Mouse (Mus musculus) lung, postnatal 0 days (tissue): ENCODE measurements around the gene Fgfr1op. TPM values are rescaled to one million over a fixed set of nuclear protein-coding genes. Genes with fewer than 3 reads are reported as not detected.

ENCODE experiments used
- ATAC-seq: fragments of 200-750 bp; cut with Nextera tagmentation; 2 replicates; pipeline ENCODE4 v1.8.0; 2017; ENCODE audit warnings: moderate library complexity
- DNase-seq: peaks from one replicate; pipeline ENCODE4 v3.0.0-alpha.2; 2016; ENCODE audit warnings: low spot score
- H3K27ac ChIP-seq: fragments of 300-500 bp; sonication (generic); 2 replicates; pipeline ENCODE4 v1.5.1; 2014; ENCODE audit warnings: antibody characterized with exemption, mild to moderate bottlenecking, low read length, mixed read lengths
- H3K27me3 ChIP-seq: fragments of 300-500 bp; sonication (generic); replicated peaks from 2 replicates; pipeline ENCODE4 v1.6.1; 2014; ENCODE audit warnings: low read length, mixed read lengths; ENCODE audit not compliant: insufficient read depth
- H3K36me3 ChIP-seq: fragments of 300-500 bp; sonication (generic); 2 replicates; pipeline ENCODE4 v1.6.1; 2014; ENCODE audit warnings: low read length, mixed read lengths; ENCODE audit not compliant: insufficient read depth
- H3K4me1 ChIP-seq: fragments of 300-500 bp; sonication (generic); 2 replicates; pipeline ENCODE4 v1.6.1; 2014; ENCODE audit warnings: antibody characterized with exemption, low read depth, low read length, mixed read lengths; ENCODE audit not compliant: insufficient read depth
- H3K4me2 ChIP-seq: fragments of 300-500 bp; sonication (generic); replicated peaks from 2 replicates; pipeline ENCODE4 v1.6.1; 2014; ENCODE audit warnings: low read depth, mild to moderate bottlenecking, low read length, moderate library complexity, mixed read lengths
- H3K4me3 ChIP-seq: fragments of 300-500 bp; sonication (generic); 2 replicates; pipeline ENCODE4 v1.5.1; 2014; ENCODE audit warnings: low read depth, low read length
- H3K9ac ChIP-seq: fragments of 300-500 bp; sonication (generic); replicated peaks from 2 replicates; pipeline ENCODE4 v1.6.1; 2014; ENCODE audit warnings: low read depth, mild to moderate bottlenecking
- H3K9me3 ChIP-seq: fragments of 300-500 bp; sonication (generic); 2 replicates; pipeline ENCODE4 v1.6.1; 2016; ENCODE audit warnings: low read length, mixed read lengths
- CTCF ChIP-seq: IDR thresholded peaks from 2 replicates; pipeline ENCODE4 v1.5.1; 2016; ENCODE audit warnings: antibody characterized with exemption, mild to moderate bottlenecking
- EP300 ChIP-seq: IDR thresholded peaks from 2 replicates; pipeline ENCODE4 v1.6.1; 2016; ENCODE audit warnings: antibody characterized with exemption, mild to moderate bottlenecking, control low read depth
- WGBS: fragments of 180-500 bp; shearing (Covaris S2); extraction: QIAGEN DNeasy Blood & Tissue Kit; methylation state at CpG from one replicate; pipeline ENCODE4 v1.1.7; 2014; 5-methylcytosine and 5-hydroxymethylcytosine counted together
- polyA plus RNA-seq: library from polyadenylated mRNA; unstranded; fragments of >200 nt; fragmentation: Nextera tagmentation; extraction: Ambion mirVana; gene quantifications from 2 replicates; pipeline ENCODE4 v1.2.1, GENCODE M21; 2015

The Fgfr1op gene
- polyA plus RNA-seq, 1 experiment from 2014 or later = 17.7 TPM

DNA sequence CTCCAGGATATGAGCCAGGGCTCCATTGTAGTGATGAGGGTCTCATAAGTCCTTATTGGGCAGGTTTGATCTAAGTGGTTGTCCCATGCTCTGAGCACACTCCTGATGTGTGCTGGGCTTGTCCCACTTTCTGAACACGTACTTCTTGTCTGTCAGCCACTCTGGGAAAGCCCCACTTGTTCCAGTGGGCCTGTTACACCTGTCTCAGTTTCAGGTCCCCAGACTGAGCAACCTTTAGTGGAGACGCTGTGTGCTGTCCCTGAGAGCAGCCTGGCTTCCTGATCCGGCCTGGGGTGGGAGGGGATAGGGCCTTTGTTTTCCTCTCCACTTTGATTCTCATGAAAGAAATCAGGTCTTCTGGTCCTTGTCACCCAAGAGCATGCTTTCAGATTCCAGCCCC is 44.9 kb downstream of the Fgfr1op start:
- no peak for DNase-seq
- no peak overlapping the region for H3K9ac ChIP-seq
- WGBS = 38% methylated on average over 3 of the region's 3 CpGs
- H3K27me3 ChIP-seq = no peaks in the 10 kb centered on the region
- H3K9me3 ChIP-seq = no peaks in the 10 kb centered on the region
- no peak overlapping the region for H3K4me2 ChIP-seq
- TF ChIP-seq CTCF = no peak
- no peak for TF ChIP-seq EP300
- no peak for ATAC-seq
- no peak overlapping the region for H3K4me3 ChIP-seq
- H3K36me3 ChIP-seq = no peaks in the 10 kb centered on the region
- H3K4me1 ChIP-seq = no peaks in the 10 kb centered on the region
- no peak overlapping the region for H3K27ac ChIP-seq

DNA sequence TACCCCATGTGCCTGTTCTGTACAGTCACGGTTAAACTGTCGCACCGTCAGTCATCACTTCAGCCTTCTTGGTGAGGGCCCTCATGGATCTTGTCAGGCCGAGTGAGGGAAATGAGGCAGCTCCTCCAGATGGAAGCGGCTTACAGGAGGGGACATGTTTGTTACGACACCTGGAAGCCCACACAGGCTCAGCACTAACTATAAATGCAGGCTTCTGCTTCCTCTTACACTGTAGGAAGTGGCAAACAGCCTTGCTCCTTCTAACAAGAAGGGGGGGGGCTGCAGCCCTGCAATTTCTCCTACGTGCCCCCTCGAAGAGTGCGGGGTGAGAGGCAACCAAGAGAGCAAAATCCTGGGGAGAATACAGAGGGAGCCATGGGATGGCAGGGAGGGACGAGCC is 45.4 kb downstream of the Fgfr1op start:
- ATAC-seq = no peak
- 70% methylated on average over 10 of the region's 10 CpGs for WGBS
- peak; percentile 9 for DNase-seq

DNA sequence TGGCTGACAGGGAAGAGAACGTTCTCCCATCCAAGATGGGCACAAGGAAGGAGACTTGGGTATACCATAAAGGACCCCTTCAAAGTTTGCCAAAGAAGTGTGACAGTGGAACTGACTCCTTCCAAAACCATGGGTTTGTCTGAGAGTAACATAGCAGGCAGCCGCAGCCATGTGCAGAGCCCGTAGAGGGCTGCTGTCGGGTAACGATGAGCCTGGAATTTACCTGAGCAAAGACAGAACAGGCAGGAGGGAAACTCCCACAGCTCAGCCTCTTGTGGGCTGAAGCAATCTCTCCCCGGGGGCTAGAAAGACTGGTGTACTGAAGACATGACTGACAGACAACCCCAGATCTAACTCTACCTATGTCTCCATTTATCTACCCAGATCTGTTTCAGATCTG is 46.1 kb downstream of the Fgfr1op start:
- H3K27ac ChIP-seq = no peak overlapping the region
- DNase-seq = no peak
- no peak for ATAC-seq
- TF ChIP-seq EP300 (no peak), CTCF (no peak)
- H3K36me3 ChIP-seq = no peaks in the 10 kb centered on the region
- H3K4me1 ChIP-seq = no peaks in the 10 kb centered on the region
- H3K4me2 ChIP-seq = no peak overlapping the region
- WGBS = 82% methylated on average over 6 of the region's 6 CpGs
- H3K9me3 ChIP-seq = no peaks in the 10 kb centered on the region
- H3K4me3 ChIP-seq = no peak overlapping the region
- no peak overlapping the region for H3K9ac ChIP-seq
- H3K27me3 ChIP-seq = no peaks in the 10 kb centered on the region

More for the DNA sequence above, 45.4 kb downstream of the Fgfr1op start:
- Histone ChIP-seq H3K4me1 (no peaks in the 10 kb centered on the region), H3K4me2 (no peak overlapping the region), H3K27me3 (no peaks in the 10 kb centered on the region), H3K4me3 (no peak overlapping the region), H3K27ac (no peak overlapping the region), H3K36me3 (no peaks in the 10 kb centered on the region), H3K9me3 (no peaks in the 10 kb centered on the region), H3K9ac (no peak overlapping the region)
- TF ChIP-seq CTCF (no peak), EP300 (no peak)

DNA sequence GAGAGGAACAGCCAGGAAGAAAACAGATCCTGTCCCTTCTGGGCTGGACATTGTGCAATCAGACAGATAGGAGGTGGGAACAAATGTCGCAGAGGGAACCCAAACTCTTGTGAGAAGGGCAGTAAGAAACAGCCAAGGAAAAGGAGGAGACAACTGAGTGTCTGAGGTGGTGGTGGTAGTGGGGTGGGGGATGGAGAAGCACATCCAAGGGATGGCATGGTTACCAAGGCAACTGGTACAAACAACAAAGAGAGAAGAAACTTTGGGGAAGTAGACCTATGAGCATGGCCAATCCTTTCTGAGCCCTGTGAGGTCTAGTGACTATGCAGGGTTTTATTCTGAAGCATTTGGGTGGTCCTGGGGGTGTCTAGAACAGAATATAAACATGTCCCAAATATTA is 49.1 kb downstream of the Fgfr1op start:
- no peaks in the 10 kb centered on the region for H3K36me3 ChIP-seq
- H3K9ac ChIP-seq = no peak overlapping the region
- H3K9me3 ChIP-seq = no peaks in the 10 kb centered on the region
- no peak overlapping the region for H3K27ac ChIP-seq
- TF ChIP-seq CTCF (no peak), EP300 (no peak)
- H3K4me3 ChIP-seq = no peak overlapping the region
- no peaks in the 10 kb centered on the region for H3K27me3 ChIP-seq
- DNase-seq (peak; percentile 12), ATAC-seq (no peak)
- 64% methylated on average over 1 of the region's 1 CpGs for WGBS
- no peaks in the 10 kb centered on the region for H3K4me1 ChIP-seq
- no peak overlapping the region for H3K4me2 ChIP-seq

DNA sequence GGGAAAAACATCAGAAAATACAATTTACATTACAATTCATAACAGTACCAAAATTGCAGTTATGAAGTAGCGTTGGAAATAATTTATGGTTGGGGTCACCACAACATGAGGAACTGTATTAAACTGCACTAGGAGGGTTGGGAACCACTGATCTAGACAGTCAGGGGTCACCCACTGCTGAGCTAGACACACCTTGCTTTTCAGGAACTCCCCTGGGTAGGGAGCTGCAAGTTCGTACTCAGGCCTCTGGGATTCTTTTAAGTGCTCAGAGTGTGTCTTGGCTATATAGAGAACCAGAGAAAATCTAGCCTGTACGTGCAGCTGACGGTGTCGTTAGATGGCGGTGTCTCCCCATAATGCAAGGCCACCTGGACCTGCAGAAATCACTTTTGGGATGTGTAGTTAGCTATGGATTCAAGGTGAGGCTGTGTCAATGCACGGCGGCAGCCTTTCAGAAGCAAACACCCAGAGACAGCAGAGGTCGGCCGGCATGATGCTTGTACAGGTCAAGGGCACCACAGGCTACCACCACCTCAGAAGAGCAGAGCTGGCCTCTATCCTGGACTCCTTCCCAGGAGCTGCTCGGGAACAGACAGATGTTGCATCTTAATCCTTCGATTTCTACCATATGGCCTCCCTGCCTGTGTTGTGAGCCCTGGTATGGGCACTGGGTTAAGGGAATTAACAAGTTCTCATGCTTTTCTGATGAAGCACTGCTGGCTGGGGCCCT is 49.9 kb downstream of the Fgfr1op start:
- Histone ChIP-seq H3K36me3 (no peaks in the 10 kb centered on the region), H3K9ac (no peak overlapping the region), H3K4me2 (no peak overlapping the region), H3K9me3 (no peaks in the 10 kb centered on the region), H3K27ac (no peak overlapping the region), H3K27me3 (no peaks in the 10 kb centered on the region), H3K4me3 (no peak overlapping the region), H3K4me1 (no peaks in the 10 kb centered on the region)
- ATAC-seq = no peak
- no peak for DNase-seq
- no peak for TF ChIP-seq EP300
- no peak for TF ChIP-seq CTCF
- 86% methylated on average over 12 of the region's 12 CpGs for WGBS

DNA sequence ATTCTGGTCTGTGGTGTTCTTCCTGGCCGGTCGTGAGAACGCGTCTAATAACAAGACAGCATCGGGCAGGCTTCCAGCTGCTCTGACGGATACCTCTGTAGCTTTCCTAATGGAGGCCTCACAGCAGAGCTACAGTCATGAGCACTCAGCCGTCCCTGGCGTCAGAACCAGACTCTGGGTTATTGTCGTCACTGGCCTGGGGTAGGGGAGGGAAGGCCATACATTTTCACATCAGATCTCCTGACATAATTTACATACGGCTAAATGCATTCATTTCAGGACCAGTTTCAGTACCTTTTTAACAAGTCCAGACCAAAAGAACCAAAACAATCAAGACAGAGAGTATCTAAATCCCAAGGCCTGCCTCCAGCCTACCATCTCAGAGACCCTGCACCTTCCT is 57.9 kb downstream of the Fgfr1op start:
- WGBS = 80% methylated on average over 10 of the region's 10 CpGs
- Histone ChIP-seq H3K4me1 (no peaks in the 10 kb centered on the region), H3K4me3 (no peak overlapping the region), H3K4me2 (no peak overlapping the region), H3K36me3 (no peaks in the 10 kb centered on the region), H3K9me3 (no peaks in the 10 kb centered on the region), H3K9ac (no peak overlapping the region), H3K27me3 (no peaks in the 10 kb centered on the region), H3K27ac (no peak overlapping the region)
- ATAC-seq = no peak
- DNase-seq = no peak
- TF ChIP-seq CTCF = no peak
- no peak for TF ChIP-seq EP300
